Mouse (Mus musculus): ENCODE data around the gene Slc45a3.
A peak's percentile ranks its signal among the peaks of the same experiment; 100 is the strongest.

The Slc45a3 gene

GRCm38 (mm10) chr1:132022107-132022506 lies 59.3 kb downstream of the Slc45a3 start:
- DNase-seq (ENCODE audit: low read depth, low spot score) = no peak

- no peak for DNase-seq (ENCODE audit: low read depth, low spot score)
Measured at GRCm38 (mm10) chr1:132026925-132027646, 64.3 kb downstream of the Slc45a3 start.

DNA sequence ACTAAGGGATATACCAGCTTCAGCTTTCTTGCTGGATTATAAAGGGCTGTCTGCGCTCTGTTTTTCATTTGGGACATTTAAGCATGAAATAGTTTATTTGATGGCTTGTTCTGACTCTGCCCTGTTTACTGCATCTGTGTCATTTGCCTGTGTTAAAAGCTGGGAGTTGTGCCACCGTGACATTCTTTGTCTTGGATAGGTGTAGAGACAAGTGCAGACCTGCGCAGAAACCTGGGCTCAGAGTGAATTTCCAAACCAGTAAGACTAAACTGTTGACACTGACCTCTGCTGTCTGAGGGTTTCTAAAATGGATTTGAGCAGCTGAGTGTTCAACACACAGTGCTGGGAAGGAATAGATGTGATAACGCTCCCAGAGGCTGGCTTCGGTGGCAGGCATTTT lies 65.2 kb downstream of the Slc45a3 start:
- no peak for DNase-seq (ENCODE audit: low read depth, low spot score)

GRCm38 (mm10) chr1:132028413-132028812 lies 65.6 kb downstream of the Slc45a3 start:
- DNase-seq (ENCODE audit: low read depth, low spot score) = no peak

DNA sequence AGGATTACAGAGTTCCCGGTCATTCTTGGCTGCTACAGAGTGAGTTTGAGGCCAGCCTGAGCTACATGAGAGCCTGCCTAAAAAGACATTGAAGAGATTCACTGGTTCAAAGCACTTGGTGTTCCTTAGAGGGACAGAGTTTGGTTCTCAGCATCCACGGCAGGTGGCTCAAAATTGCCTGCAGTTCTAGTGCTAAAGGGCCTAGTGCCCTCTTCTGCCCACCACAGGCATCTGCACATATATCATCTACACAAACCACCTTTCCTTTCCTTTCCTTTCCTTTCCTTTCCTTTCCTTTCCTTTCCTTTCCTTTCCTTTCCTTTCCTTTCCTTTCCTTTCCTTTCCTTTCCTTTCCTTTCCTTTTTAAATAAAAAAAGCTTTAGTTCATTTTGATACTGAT lies 67.8 kb downstream of the Slc45a3 start:
- peak; percentile 26 for DNase-seq (ENCODE audit: low read depth, low spot score)

- DNase-seq (ENCODE audit: low read depth, low spot score) = no peak
Measured at GRCm38 (mm10) chr1:132032172-132032571, 69.4 kb downstream of the Slc45a3 start.
